Mouse (Mus musculus): ENCODE measurements around the gene Meis1.

Meis1 gene

DNA sequence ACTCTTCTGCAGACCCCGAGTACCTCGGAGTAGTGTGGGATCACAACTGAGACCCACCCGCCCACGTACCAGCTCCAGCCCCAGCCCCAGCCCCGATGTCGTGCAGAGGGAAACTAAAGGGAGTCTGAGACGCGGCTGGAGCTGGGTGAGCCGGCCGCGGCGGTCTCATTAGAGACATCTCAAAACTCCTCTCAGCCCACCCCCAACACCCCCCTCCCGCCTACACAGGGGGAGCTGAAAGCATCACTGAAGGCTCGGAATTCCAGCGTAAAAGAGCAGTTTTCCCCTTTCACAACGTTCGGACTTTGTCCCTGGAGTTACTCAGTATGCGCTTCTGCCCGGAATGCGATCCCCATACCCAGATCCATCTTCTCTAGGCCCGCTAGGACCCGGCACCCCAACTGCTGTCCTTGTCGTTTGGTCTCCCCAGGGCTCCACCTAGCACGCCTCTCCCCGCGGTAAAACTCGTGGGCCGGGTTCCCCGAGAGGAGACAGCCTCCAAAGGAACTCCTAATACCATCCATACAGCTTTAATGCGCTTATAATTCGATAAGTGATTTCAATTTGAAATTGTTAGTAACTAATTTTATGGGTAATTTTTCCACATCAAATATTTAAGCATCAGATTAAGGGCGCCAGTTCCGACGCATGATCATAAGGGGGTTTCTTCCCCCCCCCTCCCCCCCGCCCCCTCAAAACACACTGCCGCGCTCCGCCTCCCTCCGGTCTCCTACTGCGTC lies 141.7 kb downstream of the Meis1 start:
- peak; percentile 62 for DNase-seq (ENCODE audit: low read depth, low spot score)

GRCm38 (mm10) chr11:18875911-18876885 lies 142.6 kb downstream of the Meis1 start:
- DNase-seq (ENCODE audit: low read depth, low spot score): peak; percentile 65

- peak; percentile 64 for DNase-seq (ENCODE audit: low read depth, low spot score)
These were observed 143.5 kb downstream of the Meis1 start for GRCm38 (mm10) chr11:18875001-18875902.

- peak; percentile 70 for DNase-seq (ENCODE audit: low read depth, low spot score)
These were observed 144.3 kb downstream of the Meis1 start for GRCm38 (mm10) chr11:18874278-18875000.

DNA sequence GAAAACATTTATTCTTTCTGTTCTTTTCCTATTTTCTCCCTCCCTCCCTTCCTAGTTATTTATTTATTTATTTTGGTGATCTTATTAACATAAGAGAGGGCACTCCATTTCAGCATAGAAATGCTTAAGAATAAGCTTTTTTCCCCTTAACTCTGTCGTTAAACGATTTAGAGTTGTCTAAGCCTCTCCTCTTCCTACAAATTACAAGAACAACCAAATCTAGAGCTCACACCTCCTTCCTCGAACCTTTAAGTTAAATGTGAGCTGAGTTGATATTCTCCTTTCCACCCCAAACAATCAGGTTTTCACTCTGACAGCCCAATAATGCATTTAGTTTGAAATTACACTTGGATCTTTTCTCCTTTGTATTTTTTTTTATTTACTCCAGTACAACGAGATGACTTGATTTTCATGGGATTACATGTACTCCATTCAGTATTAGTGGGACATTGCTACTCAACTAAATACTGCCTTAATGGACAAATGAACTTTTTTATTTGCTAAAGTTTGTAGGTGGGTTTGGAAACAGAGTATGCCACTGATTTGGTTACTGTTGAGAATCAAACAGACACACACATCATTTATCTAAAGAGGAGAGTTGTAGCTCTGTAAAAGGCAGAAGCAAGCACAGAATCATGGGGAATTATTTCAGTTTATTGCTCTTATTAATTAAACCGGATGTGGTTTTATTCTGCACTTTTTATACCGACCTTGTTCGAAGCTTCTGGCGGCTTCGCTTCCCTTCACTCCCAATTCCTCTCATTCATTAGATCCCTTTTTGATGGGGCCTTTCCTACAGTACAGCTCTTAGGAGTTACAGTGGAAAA lies 145.1 kb downstream of the Meis1 start:
- peak; percentile 54 for DNase-seq (ENCODE audit: low read depth, low spot score)

DNA sequence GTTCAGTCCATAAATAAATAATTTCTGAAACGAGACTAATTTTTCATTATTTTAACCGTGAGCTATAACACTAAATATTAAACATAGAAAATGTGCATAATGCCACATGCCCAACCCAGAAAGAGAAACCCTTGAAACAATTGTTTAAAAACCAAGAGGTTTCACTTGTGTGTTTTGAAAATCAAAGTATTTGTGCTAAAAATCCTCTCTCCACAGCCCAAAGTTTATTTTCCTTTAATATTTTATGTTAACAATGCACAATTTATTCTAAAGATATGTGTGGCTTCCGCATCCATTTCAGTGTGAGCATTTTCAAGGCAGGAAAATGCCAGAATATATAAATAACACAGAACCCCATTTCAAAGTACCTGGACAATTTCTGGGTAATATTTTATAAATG lies 146.0 kb downstream of the Meis1 start:
- DNase-seq (ENCODE audit: low read depth, low spot score): peak; percentile 30

GRCm38 (mm10) chr11:18872118-18872751 lies 146.6 kb downstream of the Meis1 start:
- peak; percentile 29 for DNase-seq (ENCODE audit: low read depth, low spot score)

- DNase-seq (ENCODE audit: low read depth, low spot score): peak; percentile 68
These were observed 147.4 kb downstream of the Meis1 start for GRCm38 (mm10) chr11:18871170-18872081.

DNA sequence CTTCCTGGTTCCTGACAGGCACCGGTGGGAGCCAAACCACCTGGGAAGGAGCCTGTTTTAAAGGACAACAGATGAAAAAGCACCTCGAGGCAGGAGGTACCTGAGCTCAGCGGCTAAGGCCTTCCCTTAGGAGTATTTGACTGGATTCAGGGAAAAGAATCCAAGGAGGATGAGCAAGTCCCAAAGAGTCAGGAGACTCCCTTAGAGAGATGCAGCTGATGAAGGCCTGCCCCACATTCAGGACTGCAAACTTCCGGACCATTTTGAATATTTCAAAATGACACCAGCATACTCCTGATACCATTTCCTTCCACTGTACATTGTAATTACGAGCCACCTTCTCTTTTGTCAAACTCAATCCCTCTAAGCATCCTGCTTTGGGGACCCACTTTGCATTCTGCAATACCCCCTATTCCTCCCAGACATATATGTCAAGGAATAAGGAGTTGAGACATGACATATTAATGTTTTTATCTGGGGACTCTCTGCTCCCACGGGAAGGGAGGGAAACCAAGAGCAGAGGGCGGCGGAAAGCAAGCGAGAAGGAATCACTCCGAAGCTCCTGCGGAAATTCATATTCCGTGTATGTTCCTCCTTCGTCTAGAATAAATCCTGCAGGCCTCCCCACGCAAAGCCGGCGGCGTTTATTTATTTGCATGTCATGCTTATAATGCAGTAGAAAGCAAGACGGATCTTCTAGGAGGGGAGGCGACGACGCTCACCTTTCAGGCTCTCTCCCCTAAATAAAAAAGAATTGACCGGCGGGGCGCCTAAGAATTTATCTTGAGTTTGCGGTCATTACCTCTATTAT lies 148.5 kb downstream of the Meis1 start:
- DNase-seq (ENCODE audit: low read depth, low spot score): peak; percentile 57

DNA sequence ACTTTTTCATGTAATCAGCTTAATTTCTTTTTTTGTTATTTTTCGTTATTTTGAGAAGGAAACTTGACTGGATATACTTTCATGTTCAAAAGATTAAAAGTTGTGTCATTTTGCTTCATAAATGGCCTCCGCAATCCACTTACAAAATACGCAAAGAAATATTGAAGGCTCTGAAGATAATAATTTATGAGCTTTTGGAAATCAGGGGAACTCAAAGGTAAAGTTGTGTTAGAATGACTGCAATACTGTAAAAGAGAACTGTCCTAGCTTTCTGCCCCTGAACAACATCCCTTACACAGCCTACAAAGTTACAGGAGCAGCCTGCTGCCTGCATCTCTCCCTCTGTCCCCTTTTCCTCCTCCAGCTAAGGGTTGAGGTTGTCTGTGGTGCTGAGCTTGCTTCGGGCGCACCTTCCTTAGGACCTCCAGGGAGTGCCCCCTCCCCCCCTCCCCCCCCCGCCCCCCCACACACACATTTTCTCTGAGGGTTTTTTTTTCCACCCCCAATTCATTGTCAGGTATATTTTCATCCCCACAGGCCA lies 149.3 kb downstream of the Meis1 start:
- DNase-seq (ENCODE audit: low read depth, low spot score): peak; percentile 39

- peak; percentile 31 for DNase-seq (ENCODE audit: low read depth, low spot score)
These were observed 151.1 kb downstream of the Meis1 start for GRCm38 (mm10) chr11:18867665-18868064.

- DNase-seq (ENCODE audit: low read depth, low spot score): peak; percentile 44
These were observed 152.5 kb downstream of the Meis1 start for GRCm38 (mm10) chr11:18866198-18866836.

DNA sequence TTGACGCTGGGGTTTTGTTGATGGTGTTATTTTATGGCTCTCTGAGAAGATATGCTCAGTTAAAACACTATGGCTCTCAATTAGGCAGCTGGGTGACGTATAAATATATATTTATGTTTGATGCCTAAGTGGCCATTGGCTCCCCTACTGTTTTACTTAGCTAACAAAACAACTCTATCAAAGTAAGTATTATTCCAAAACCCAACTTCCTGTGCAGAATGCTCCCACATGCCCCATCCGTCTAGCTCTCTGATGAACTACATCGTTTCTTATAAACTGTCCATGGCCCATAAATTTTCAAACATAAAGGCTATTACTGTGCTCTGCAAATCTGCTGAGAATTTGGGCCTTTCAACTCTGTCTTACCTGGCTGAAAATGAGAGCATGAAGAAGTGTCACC lies 168.0 kb downstream of the Meis1 start:
- no peak for DNase-seq (ENCODE audit: low read depth, low spot score)

GRCm38 (mm10) chr11:18847650-18848049 lies 171.1 kb downstream of the Meis1 start:
- DNase-seq (ENCODE audit: low read depth, low spot score): no peak

DNA sequence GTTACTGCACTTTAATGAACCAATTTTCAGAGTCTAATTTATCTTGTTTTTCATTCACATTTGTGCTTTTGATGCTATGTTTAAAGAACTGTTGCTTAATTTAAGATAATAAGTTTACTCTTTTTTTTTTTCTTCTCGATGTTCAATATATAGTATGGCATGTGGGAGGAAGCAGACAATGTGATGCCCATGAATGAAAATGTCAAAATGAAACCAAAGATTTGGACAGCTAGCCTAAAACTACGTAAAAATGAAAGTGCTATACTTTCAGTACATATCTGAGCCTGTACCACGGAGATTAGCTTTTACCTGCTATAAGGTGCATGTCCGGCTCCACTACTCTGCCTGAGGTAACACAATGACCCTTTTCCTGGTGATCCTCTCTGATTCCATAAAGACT lies 172.3 kb downstream of the Meis1 start:
- no peak for DNase-seq (ENCODE audit: low read depth, low spot score)

GRCm38 (mm10) chr11:18845900-18846299 lies 172.9 kb downstream of the Meis1 start:
- DNase-seq (ENCODE audit: low read depth, low spot score): no peak

- peak; percentile 56 for DNase-seq (ENCODE audit: low read depth, low spot score)
These were observed 173.3 kb downstream of the Meis1 start for GRCm38 (mm10) chr11:18845466-18845865.
